ENCODE assay signal across 26 mouse cellular contexts in the genomic region with DNA sequence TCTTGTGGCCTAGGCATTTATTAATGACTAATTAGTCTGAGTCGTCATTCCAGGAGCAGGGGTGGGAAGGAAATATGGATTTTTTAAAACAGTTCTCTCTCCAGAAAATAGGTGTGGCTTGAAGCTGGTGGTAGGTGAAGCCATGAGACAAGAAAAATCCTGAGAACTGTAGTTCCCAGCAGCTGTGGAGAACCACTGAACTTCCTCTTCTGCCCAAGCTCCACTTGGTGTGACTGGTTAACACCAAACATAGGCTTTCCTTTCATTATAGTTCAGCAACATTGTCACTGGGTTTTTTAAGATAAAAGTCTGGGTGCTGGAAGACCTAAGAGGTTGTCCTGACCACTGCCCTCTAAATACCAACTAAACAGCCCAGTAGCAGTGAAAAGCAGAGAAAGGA. TPM values are rescaled to one million over a fixed set of nuclear protein-coding genes. Genes with fewer than 3 reads are reported as not detected.
"Had no signal": no experiment of that assay in that cellular context is flagged by ENCODE, and none has a peak within 500 bp of the region (broad histone marks: within the 10 kb centered on the region; RNA-seq: fewer than 3 reads in every experiment).

No protein-coding gene starts in this region.

- H3K27ac ChIP-seq: heart, embryonic 13.5 days; heart, embryonic 15.5 days; hindbrain, embryonic 13.5 days; hindbrain, embryonic 15.5 days; hindbrain, postnatal 0 days; kidney, embryonic 15.5 days; kidney, postnatal 0 days; limb, embryonic 13.5 days; limb, embryonic 15.5 days; liver, embryonic 12.5 days had no signal

- H3K4me2 ChIP-seq: heart, embryonic 11.5 days; heart, embryonic 13.5 days; heart, embryonic 15.5 days; hindbrain, embryonic 13.5 days; hindbrain, embryonic 15.5 days; kidney, embryonic 15.5 days; limb, embryonic 13.5 days; limb, embryonic 15.5 days; liver, embryonic 12.5 days had no signal

- H3K4me3 ChIP-seq: heart, embryonic 13.5 days; heart, embryonic 15.5 days; hindbrain, embryonic 13.5 days; hindbrain, embryonic 15.5 days; kidney, embryonic 15.5 days; limb, embryonic 13.5 days; limb, embryonic 15.5 days; liver, embryonic 12.5 days had no signal

- ATAC-seq: hindbrain, postnatal 0 days; intestine, embryonic 16.5 days; liver, embryonic 12.5 days had no signal

- DNase-seq: gastrocnemius, postnatal 14 days; heart, adult 18-20 months; heart, postnatal 14 days; heart, postnatal 36 days; kidney, adult 11 months; kidney, adult 2 months; kidney, adult 9 months; kidney, postnatal 14 days; kidney, postnatal 36 days; layer of hippocampus, adult 9-11 months; layer of hippocampus, postnatal 36 days; left cerebral cortex, postnatal 4 days had no signal

- H3K9ac ChIP-seq: heart, embryonic 13.5 days; heart, embryonic 15.5 days; hindbrain, embryonic 13.5 days; hindbrain, embryonic 15.5 days; kidney, embryonic 15.5 days; limb, embryonic 13.5 days; limb, embryonic 15.5 days; liver, embryonic 12.5 days had no signal

- H3K9me3 ChIP-seq: heart, embryonic 13.5 days; heart, embryonic 15.5 days; hindbrain, embryonic 13.5 days; hindbrain, embryonic 15.5 days; kidney, embryonic 15.5 days; limb, embryonic 13.5 days; limb, embryonic 15.5 days; liver, embryonic 12.5 days had no signal

- H3K4me1 ChIP-seq: heart, embryonic 13.5 days; heart, embryonic 15.5 days; kidney, embryonic 15.5 days; limb, embryonic 15.5 days; liver, embryonic 12.5 days had no signal

- H3K36me3 ChIP-seq: heart, embryonic 13.5 days; heart, embryonic 15.5 days; hindbrain, embryonic 13.5 days; hindbrain, embryonic 15.5 days; kidney, embryonic 15.5 days; limb, embryonic 13.5 days; limb, embryonic 15.5 days; liver, embryonic 12.5 days had no signal

- H3K27me3 ChIP-seq: hindbrain, embryonic 15.5 days; limb, embryonic 15.5 days had no signal

RNA-seq across cellular contexts. Expression of gene Hrh2, which starts 31.4 kb away (rescaled TPM):
- total RNA-seq: gastrocnemius, postnatal 14 days had no signal
- polyA plus RNA-seq: hindbrain, embryonic 11.5 days; kidney, embryonic 15.5 days; limb, embryonic 11.5 days; limb, embryonic 15.5 days had no signal
